Mouse (Mus musculus): Measurements from ENCODE around the gene Trex1. TPM values are rescaled to one million over a fixed set of nuclear protein-coding genes. Genes with fewer than 3 reads are reported as not detected.

Trex1 gene
- polyA plus RNA-seq, 1 experiment from 2014 or later = 60.4 TPM

DNA sequence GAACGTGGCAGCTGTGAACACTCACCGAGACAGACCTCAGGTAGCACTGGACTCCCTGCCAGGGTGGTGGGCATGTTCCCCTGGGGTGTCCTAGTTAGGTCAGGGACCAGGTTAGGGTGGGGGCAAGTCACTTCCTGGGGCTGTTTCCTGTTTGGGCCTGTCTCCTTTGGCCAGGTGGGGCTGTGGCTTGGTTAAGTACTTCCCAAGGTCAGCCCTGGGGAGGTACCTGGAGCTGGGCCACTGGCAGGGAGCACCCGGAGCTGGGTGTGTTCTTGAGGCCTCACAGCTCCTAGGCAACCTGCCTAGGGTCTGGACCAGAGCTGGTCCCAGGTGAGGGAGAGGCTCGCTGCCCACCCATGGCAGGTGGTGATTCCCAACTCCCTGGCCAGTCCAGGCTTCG, 30.6 kb downstream of the Trex1 start:
- no peak overlapping the region for H3K27ac ChIP-seq
- 67% methylated on average over 5 of the region's 5 CpGs for WGBS (ENCODE audit: missing documents)
- no peaks in the 10 kb centered on the region for H3K79me2 ChIP-seq (ENCODE audit: inconsistent target)
- H3K36me3 ChIP-seq (ENCODE audit: inconsistent target) = peaks cover 53% of the 10 kb centered on the region; the same call in 1 of the 2 replicates
- H3K4me3 ChIP-seq (ENCODE audit: inconsistent target) = no peak overlapping the region

DNA sequence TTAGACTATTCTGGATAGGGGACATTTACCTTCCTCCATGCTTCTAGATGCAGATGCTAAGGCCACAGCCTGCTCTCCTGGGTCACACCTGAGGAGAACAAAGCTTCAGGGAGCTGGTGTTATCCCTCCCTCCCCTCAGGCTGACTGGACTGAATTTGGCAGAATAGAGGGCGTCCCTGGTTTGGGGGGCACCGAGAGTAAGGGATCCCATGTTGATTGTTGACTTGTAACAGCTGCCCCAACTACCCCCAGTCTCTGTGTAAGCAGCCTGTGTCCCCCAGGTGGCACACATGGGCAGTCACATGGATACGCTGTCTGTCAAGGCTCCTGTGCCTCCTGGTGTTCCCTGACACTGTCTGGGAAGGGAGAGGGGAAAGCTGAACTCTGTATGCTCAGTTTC, 31.1 kb downstream of the Trex1 start:
- no peak overlapping the region for H3K27ac ChIP-seq
- no peaks in the 10 kb centered on the region for H3K79me2 ChIP-seq (ENCODE audit: inconsistent target)
- no peak overlapping the region for H3K4me3 ChIP-seq (ENCODE audit: inconsistent target)
- WGBS (ENCODE audit: missing documents) = 96% methylated on average over 3 of the region's 3 CpGs
- peaks cover 53% of the 10 kb centered on the region; the same call in 1 of the 2 replicates for H3K36me3 ChIP-seq (ENCODE audit: inconsistent target)

DNA sequence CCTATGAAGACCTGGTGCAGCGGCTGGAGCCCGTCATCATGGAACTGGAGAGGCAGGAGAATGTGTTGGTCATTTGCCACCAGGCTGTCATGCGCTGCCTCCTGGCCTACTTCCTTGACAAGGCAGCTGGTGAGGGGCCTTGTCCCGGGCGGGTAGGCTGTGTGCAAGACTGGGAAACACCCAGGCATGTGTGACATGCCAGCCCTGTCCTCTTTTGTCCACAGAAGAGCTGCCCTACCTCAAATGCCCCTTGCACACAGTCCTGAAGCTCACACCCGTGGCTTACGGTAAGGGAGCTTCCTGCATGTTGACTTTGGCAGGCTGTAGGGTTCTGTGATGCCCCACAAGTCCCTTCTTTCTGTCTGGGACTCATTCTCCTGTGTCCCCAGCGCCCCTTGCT, 32.0 kb downstream of the Trex1 start:
- WGBS (ENCODE audit: missing documents) = 80% methylated on average over 8 of the region's 8 CpGs
- H3K4me3 ChIP-seq (ENCODE audit: inconsistent target) = no peak overlapping the region
- H3K36me3 ChIP-seq (ENCODE audit: inconsistent target) = peaks cover 53% of the 10 kb centered on the region; the same call in 1 of the 2 replicates
- H3K79me2 ChIP-seq (ENCODE audit: inconsistent target) = no peaks in the 10 kb centered on the region
- H3K27ac ChIP-seq = no peak overlapping the region

DNA sequence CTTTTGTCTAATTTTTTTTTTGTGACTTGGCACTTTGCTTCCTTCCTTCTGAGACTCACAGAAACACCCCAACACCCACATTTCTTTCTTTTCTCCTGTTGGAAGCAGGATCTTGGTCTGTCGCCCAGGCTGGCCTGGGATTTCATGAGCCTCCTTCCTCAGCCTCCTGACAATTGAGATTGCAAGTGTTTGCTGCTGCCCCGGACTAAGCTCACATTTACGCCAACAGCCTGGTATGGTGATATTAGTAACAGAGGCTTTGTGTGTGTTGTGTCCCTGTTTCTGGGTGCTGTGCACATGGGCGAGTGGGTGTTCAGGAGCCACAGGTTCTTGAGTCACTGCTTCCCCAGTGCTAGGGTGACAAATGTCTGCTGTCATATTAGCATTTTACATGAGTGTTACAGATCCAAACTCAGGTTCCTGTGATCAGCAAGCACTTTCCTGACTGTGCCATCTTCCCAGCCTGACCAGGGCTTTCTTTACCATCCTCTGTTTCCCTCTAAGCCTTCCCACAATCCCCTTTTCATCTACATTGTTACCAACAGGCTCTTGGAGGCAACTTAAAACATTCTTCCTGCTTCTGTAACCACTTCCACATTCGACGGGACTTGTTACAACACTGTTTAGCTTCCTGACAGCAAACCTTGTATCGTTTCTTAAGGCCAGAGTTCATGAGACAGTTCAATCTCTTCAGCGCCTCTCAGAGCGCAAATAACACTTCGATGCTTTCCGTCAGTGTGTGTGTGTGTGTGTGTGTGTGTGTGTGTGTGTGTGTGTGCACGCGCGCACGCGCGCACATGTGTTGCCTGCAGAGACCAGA, 36.5 kb downstream of the Trex1 start:
- Histone ChIP-seq H3K36me3 (ENCODE audit: inconsistent target) (peaks cover 25% of the 10 kb centered on the region; the same call in 1 of the 2 replicates), H3K4me3 (ENCODE audit: inconsistent target) (no peak overlapping the region), H3K79me2 (ENCODE audit: inconsistent target) (peaks cover 4% of the 10 kb centered on the region; the same call in 1 of the 2 replicates), H3K27ac (peak overlapping the region; percentile 88)
- WGBS (ENCODE audit: missing documents) = 42% methylated on average over 13 of the region's 17 CpGs

- WGBS (ENCODE audit: missing documents) = 27% methylated on average over 4 of the region's 4 CpGs
- Histone ChIP-seq H3K27ac (peak overlapping the region; percentile 88), H3K4me3 (ENCODE audit: inconsistent target) (no peak overlapping the region), H3K36me3 (ENCODE audit: inconsistent target) (peaks cover 14% of the 10 kb centered on the region; the same call in 1 of the 2 replicates), H3K79me2 (ENCODE audit: inconsistent target) (peaks cover 7% of the 10 kb centered on the region; the same call in 1 of the 2 replicates)
These were observed 38.1 kb downstream of the Trex1 start for GRCm38 (mm10) chr9:109021428-109021827.

- peaks cover 7% of the 10 kb centered on the region; the same call in 1 of the 2 replicates for H3K79me2 ChIP-seq (ENCODE audit: inconsistent target)
- no peak overlapping the region; the same call in 1 of the 2 replicates for H3K4me3 ChIP-seq (ENCODE audit: inconsistent target)
- peaks cover 8% of the 10 kb centered on the region; the same call in 1 of the 2 replicates for H3K36me3 ChIP-seq (ENCODE audit: inconsistent target)
- peak overlapping the region; percentile 65 for H3K27ac ChIP-seq
- 20% methylated on average over 11 of the region's 11 CpGs for WGBS (ENCODE audit: missing documents)
These were observed 42.4 kb downstream of the Trex1 start for GRCm38 (mm10) chr9:109016973-109017604.

- Histone ChIP-seq H3K36me3 (ENCODE audit: inconsistent target) (peaks cover 17% of the 10 kb centered on the region; the same call in 1 of the 2 replicates), H3K27ac (no peak overlapping the region), H3K79me2 (ENCODE audit: inconsistent target) (peaks cover 7% of the 10 kb centered on the region; the same call in 1 of the 2 replicates), H3K4me3 (ENCODE audit: inconsistent target) (no peak overlapping the region)
- WGBS (ENCODE audit: missing documents) = 92% methylated on average over 8 of the region's 8 CpGs
These were observed 44.1 kb downstream of the Trex1 start for GRCm38 (mm10) chr9:109015397-109015796.

- H3K27ac ChIP-seq = no peak overlapping the region
- peaks cover 47% of the 10 kb centered on the region; the same call in 1 of the 2 replicates for H3K36me3 ChIP-seq (ENCODE audit: inconsistent target)
- 67% methylated on average over 14 of the region's 14 CpGs for WGBS (ENCODE audit: missing documents)
- H3K4me3 ChIP-seq (ENCODE audit: inconsistent target) = no peak overlapping the region
- no peaks in the 10 kb centered on the region for H3K79me2 ChIP-seq (ENCODE audit: inconsistent target)
These were observed 49.2 kb downstream of the Trex1 start for GRCm38 (mm10) chr9:109010316-109010690.

GRCm38 (mm10) chr9:109009636-109010315, 49.8 kb downstream of the Trex1 start:
- WGBS (ENCODE audit: missing documents) = 26% methylated on average over 17 of the region's 17 CpGs
- Histone ChIP-seq H3K27ac (0 out of 2 replicates have a peak overlapping the region, but pooled peaks have one; percentile 10), H3K36me3 (ENCODE audit: inconsistent target) (peaks cover 52% of the 10 kb centered on the region; the same call in 1 of the 2 replicates), H3K79me2 (ENCODE audit: inconsistent target) (no peaks in the 10 kb centered on the region), H3K4me3 (ENCODE audit: inconsistent target) (no peak overlapping the region)

- 0 out of 2 replicates have a peak overlapping the region, but pooled peaks have one; percentile 5 for H3K27ac ChIP-seq
- no peaks in the 10 kb centered on the region for H3K79me2 ChIP-seq (ENCODE audit: inconsistent target)
- 68% methylated on average over 7 of the region's 10 CpGs for WGBS (ENCODE audit: missing documents)
- no peak overlapping the region for H3K4me3 ChIP-seq (ENCODE audit: inconsistent target)
- H3K36me3 ChIP-seq (ENCODE audit: inconsistent target) = peaks cover 52% of the 10 kb centered on the region; the same call in 1 of the 2 replicates
These were observed 50.4 kb downstream of the Trex1 start for GRCm38 (mm10) chr9:109008994-109009635.

GRCm38 (mm10) chr9:109008081-109008480, 51.5 kb downstream of the Trex1 start:
- H3K4me3 ChIP-seq (ENCODE audit: inconsistent target) = no peak overlapping the region
- H3K36me3 ChIP-seq (ENCODE audit: inconsistent target) = peaks cover 45% of the 10 kb centered on the region; the same call in 1 of the 2 replicates
- WGBS (ENCODE audit: missing documents) = 96% methylated on average over 9 of the region's 9 CpGs
- H3K79me2 ChIP-seq (ENCODE audit: inconsistent target) = no peaks in the 10 kb centered on the region
- H3K27ac ChIP-seq = no peak overlapping the region

Data from macrophage (primary cell).